Mouse (Mus musculus): Measurements from ENCODE around the gene Serpinf2. TPM values are rescaled to one million over a fixed set of nuclear protein-coding genes. Genes with fewer than 3 reads are reported as not detected.
A peak's percentile ranks its signal among the peaks of the same experiment; 100 is the strongest.

Serpinf2 gene
- total RNA-seq, 2 experiments from 2014 or later = 112 to 253 TPM

GRCm38 (mm10) chr11:75429019-75429705 lies 10.2 kb downstream of the Serpinf2 start:
- no peak for DNase-seq

DNA sequence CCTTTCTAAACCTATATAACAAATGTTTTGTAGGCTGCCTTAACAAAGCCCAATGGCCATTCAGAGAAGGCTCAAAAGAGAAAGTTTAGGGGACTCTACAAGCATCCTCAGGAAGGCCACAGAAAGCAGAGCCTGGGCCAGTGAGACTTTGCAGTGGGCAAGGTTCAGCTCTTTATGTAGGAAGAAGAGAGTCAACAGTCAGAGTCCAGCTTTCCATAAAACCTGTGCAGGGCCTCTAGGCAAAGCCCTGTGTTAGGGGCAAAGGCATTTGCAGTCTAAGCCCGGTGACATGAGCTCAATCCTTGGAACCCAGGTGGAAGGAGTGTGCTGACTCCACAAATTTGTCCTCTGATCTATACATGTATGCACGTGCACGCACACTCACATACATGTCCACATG lies 14.9 kb downstream of the Serpinf2 start:
- no peak for DNase-seq

DNA sequence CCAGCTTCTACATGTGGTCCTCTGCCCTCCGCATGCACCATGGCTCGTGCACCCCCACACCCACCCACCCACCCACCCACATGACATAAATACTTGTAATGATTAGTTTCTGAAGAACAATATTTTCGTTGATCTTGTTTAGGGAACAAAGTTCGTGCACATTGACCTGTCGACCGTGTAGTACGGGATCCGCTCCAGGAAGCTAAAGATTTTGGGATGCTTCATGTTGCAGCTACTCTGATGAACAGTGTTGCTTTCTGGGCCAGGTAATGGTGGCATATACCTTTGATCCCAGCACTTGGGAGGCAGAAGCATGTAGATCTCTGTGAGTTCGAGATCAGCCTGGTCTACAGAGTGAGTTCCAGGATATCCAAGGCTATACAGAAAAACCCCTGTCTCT lies 15.4 kb downstream of the Serpinf2 start:
- DNase-seq = no peak

GRCm38 (mm10) chr11:75423091-75423490 lies 16.3 kb downstream of the Serpinf2 start:
- DNase-seq = no peak

DNA sequence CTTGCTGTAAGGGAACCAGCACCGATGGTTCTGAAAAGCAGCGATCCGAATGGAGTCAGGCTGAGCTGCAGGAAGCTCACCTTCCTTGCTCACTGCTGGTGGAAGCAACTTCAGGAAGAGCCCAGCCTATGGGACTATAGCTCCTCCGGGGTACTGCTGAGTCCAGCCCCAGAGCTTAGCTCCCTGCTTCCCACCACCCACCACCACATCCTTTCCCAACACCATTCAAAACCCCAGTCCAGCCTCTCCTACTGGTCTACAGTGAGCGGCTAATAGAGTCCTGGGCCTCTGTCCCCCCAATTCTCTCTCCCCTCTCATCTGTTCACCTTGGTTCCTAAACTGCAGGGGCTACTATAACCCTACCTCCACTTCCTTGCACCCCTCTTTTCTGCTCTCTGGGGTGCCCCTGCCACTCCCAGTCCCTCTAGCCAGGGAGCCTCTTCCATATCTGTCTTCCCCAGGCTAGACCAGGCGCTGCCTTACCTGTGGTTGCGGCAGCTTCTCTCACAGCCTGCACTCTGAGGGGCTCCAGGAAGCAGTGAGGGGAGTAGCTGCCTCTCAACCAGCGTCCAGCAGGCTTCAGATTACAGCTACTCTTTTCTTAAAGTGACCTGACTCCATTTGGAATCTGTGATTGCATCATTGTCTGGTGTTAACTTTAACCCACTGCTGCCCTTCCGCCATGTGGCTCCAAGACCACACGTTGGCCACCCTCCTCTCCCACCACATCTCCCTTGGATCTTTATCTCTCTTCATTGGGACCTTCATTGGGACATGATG lies 17.2 kb downstream of the Serpinf2 start, which contains the start of gene Serpinf1:
Gene Serpinf1 (minus strand): TSS at position 689 of the 780 bp plus-strand sequence.
- no peak for DNase-seq

GRCm38 (mm10) chr11:75421375-75422012 lies 17.9 kb downstream of the Serpinf2 start:
- DNase-seq = peak; percentile 27

- DNase-seq = no peak
These were observed 18.5 kb downstream of the Serpinf2 start for GRCm38 (mm10) chr11:75420810-75421374.

DNA sequence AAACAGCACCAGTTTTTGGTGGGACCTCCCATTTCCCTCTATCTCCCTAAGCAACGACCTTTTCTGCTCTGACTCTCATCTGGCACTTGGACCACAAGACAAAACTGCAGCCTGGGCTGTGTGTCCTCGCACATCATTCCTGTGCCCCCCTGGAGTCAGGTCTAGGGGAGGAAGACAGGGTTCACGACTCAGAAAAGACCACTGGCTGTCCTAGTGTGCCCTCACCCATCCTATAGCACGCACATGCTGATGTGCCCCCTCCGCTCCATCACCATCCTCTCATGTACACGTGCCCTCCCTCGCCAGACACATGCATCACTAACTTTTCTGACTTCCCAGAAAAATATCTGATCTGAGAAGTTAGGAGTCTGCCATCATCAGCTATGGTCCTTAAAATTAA lies 19.4 kb downstream of the Serpinf2 start:
- no peak for DNase-seq

GRCm38 (mm10) chr11:75415994-75416393 lies 23.4 kb downstream of the Serpinf2 start:
- no peak for DNase-seq

GRCm38 (mm10) chr11:75415096-75415495 lies 24.3 kb downstream of the Serpinf2 start:
- DNase-seq = no peak

- no peak for DNase-seq
These were observed 28.8 kb downstream of the Serpinf2 start for GRCm38 (mm10) chr11:75410591-75410990.

- DNase-seq = no peak
These were observed 29.5 kb downstream of the Serpinf2 start for GRCm38 (mm10) chr11:75409679-75410575.

- DNase-seq = peak; percentile 71
These were observed 32.5 kb downstream of the Serpinf2 start for GRCm38 (mm10) chr11:75406865-75407264.

DNA sequence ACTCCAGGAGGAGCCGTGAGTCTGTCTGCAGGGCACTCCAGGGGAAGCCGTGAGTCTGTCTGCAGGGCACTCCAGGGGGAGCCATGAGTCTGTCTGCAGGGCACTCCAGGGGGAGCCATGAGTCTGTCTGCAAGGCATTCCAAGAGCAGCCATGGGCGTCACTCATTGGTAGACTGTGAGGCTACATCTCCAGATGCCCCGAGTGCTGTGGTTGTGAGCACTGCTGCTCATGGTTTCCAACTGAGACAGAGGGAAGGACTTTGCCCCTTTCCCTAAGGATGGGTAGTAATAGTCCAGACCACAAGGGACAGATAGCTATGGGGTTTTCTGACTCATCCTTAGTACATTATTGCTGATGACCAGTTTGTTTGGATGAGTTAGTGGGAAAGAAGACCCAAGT lies 33.3 kb downstream of the Serpinf2 start:
- DNase-seq = no peak

- no peak for DNase-seq
These were observed 34.6 kb downstream of the Serpinf2 start for GRCm38 (mm10) chr11:75404801-75405200.

GRCm38 (mm10) chr11:75403301-75404052 lies 35.9 kb downstream of the Serpinf2 start:
- DNase-seq = peak; percentile 34

GRCm38 (mm10) chr11:75402271-75402690 lies 37.1 kb downstream of the Serpinf2 start:
- DNase-seq = peak; percentile 58

DNA sequence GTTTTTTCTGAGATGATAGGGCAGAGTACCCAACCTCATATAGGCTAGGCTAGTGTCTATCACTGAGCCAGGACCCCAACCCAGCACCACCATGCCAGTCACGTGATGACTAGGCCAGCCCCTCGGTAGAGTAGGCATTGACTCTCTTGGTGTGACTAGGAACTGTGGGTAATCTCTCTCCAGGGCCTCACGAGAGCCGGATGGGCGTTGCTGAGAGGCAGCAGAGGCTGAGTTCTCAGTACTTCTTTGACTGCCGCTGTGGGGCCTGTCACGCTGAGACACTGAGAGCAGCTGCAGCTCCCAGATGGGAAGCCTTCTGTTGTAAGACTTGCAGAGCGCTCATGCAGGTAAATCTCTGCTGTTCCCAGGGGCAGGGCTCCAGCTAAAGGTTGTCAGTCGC lies 39.3 kb downstream of the Serpinf2 start:
- no peak for DNase-seq

GRCm38 (mm10) chr11:75399411-75399841 lies 40.0 kb downstream of the Serpinf2 start:
- DNase-seq = peak; percentile 55

GRCm38 (mm10) chr11:75397452-75397851 lies 41.9 kb downstream of the Serpinf2 start:
- no peak for DNase-seq

- DNase-seq = no peak
These were observed 43.8 kb downstream of the Serpinf2 start for GRCm38 (mm10) chr11:75395611-75396010.
